Mouse (Mus musculus): Measurements from ENCODE around the gene Dcun1d1.

Dcun1d1 gene

GRCm38 (mm10) chr3:35929831-35930230, 7.4 kb downstream of the Dcun1d1 start:
- DNase-seq: no peak

DNA sequence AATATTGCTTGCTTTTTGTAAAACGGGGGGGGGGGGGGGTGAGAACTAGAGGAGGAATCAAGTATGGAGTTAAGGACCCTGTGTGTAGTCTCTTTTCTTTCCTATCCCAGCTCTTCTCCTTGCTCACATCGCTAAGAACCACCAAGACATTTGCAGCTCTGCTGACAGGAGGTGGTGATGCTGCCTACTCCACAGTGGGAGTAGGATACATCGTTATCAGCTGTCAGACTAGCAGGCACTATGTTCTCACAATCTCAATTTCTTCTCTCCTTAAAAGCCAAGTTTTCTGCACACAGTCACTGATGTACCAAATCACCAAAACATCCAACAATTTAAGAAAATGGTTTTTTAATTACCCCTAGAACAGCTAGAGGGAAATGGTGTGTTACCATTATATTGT, 7.8 kb downstream of the Dcun1d1 start:
- DNase-seq: no peak

DNA sequence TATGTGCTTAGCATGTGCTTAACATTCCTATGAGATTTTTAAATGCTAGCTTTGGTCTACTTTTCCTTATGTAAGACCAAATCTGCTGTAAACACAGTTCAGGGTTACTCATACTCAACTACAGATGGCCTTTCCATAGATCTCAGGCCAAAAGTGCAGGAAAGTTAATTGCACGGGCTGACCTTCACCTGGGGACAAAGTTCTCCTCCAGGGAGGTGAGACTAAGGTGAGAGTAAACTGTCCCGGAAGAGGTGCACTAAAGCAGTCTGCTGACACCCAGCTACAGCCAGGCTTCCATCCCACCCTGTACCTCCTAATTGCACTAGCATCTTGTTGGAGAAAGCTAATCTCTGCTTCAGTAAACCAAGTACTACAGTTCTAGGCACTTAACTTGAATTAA, 11.4 kb downstream of the Dcun1d1 start:
- no peak for DNase-seq

DNA sequence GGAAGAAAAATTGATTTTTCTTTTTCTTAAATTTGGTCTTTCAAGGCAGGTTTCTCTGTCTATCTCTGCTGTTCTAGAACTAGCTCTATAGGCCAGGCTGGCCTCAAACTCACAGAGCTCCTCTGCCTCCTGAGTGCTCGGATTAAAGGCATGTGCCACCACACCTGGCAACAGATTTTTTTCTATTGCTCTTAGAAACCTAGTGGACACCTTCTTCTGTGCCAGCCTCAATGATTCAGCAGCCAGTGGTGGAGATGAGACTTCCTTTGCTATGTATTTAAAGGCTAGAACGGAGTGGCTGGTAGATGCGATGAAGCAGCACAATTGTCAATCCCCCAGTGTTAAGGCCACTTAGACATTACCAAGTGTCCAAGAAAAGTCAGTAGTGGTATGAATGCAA, 13.2 kb downstream of the Dcun1d1 start:
- no peak for DNase-seq

GRCm38 (mm10) chr3:35923495-35923894, 13.8 kb downstream of the Dcun1d1 start:
- peak in 1 of 2 experiments; percentile 15 for DNase-seq

- no peak for DNase-seq
Measured at GRCm38 (mm10) chr3:35922522-35922921, 14.7 kb downstream of the Dcun1d1 start.

GRCm38 (mm10) chr3:35918229-35918628, 19.0 kb downstream of the Dcun1d1 start:
- DNase-seq: no peak

GRCm38 (mm10) chr3:35908982-35909680, 28.1 kb downstream of the Dcun1d1 start:
- DNase-seq: no peak

GRCm38 (mm10) chr3:35900555-35901204, 36.6 kb downstream of the Dcun1d1 start:
- no peak for DNase-seq

GRCm38 (mm10) chr3:35899109-35899508, 38.1 kb downstream of the Dcun1d1 start:
- DNase-seq: no peak

GRCm38 (mm10) chr3:35897900-35898299, 39.3 kb downstream of the Dcun1d1 start:
- DNase-seq: no peak

DNA sequence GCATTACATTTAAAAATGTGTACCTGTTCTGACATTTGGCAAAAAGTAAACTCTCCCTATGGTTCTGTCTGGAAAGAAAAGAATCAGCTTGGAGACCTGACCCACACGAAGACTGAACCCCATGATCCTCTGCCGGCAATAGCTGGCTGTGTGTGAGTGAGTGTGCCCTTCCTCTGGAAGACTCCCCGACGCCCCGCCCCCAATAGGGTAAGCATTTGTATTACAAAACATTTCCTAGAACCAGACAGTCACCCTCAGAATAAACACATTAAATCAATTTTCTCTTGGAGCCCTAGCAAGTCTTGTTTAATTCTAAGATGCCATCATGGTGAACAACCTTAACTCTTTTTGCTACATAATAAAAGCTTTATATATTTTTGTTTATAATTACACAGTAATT, 44.1 kb downstream of the Dcun1d1 start:
- no peak for DNase-seq

GRCm38 (mm10) chr3:35891123-35891522, 46.1 kb downstream of the Dcun1d1 start:
- DNase-seq: no peak

DNA sequence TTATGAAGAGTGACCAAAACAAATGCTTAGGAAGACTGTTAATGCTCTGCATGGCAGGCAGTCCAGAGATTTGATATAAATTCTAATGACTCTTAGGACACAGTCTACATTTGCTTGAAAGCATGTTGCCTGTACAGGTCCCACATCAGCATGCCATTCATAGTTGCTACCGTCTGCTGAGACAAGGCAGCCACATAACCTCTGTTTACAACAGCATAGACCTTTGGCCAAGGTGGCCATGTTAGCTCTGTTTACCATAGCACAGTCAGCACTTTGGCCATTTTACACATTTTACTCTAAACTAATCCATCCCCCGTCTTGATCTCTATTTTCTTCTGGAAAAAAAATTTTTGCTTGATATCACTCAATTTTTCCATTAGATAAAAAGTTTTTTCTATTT, 47.7 kb downstream of the Dcun1d1 start:
- DNase-seq: no peak

GRCm38 (mm10) chr3:35883267-35883666, 54.0 kb downstream of the Dcun1d1 start:
- no peak for DNase-seq

DNA sequence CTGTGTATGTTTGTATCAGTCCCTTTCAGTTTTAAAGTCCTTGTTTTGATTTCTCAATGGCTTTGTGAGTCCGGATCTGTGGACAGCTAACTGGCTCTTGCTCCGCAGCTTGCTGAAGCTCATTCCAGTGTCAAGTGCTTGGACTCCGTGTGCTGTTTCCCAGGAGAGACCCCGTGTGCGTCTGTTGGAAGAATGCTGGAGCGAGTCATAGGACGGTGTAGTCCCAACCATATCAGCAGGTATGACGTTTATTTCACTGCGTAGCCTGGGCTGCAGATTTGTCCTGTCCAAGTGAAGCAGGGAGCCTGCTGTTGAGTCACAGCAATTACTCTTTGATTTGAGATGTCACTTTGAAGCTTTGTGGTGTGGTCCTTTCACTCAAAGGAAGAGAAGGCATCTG, 87.9 kb downstream of the Dcun1d1 start:
- no peak for DNase-seq

Measured in cerebellum, postnatal 36 days (tissue).